Mouse (Mus musculus): ENCODE data around the gene Ice2. TPM values are rescaled to one million over a fixed set of nuclear protein-coding genes. Genes with fewer than 3 reads are reported as not detected.

Ice2 gene
- 17.0 TPM for polyA plus RNA-seq (2014; fragmentation: Illumina TruSeq; extraction: RNeasy Lipid Tissue Mini Kit (QIAGEN cat#74804); ENCODE audit: low read depth, low replicate concordance)

DNA sequence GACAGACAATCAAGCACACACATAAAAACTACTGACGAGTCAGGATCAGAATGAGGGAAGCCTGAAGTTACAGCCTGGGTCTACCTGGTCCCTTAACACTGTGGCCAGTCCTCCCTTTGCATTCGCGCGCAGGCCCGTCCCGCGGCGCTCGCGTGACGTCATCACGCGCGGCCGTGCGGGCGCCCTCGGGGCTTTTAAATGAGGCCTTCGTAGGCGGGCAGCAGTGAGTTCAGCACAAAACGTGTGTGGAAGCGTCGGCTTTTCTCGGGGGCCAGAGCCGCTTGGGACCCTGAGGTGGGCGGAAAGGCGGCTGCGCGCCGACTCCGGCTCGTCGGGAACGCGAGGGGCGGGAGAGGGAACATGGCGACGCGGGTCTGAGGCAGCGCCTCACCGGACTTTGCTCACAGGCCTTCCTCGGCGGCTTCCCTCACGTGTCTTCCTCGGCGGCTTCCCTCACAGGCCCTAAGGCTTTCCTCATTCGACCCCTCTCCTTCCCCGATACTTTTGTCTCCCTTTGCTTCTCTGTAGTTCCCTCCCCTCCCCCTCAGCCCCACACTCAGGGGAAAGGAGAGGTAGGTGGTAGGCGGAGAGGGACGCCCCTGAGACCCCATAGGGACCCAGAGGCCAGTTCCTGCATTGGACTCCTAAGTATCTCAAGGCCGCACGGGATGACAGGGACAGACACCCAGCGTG is at the start of gene Ice2:
Gene Ice2, plus strand, starts transcription at position 147 of the 693 bp plus-strand sequence.

GRCm38 (mm10) chr9:69453066-69453900 is 55.6 kb downstream of the Ice2 start, which contains the start of gene Anxa2:
TSS of gene Anxa2 (plus strand) at chr9:69453620.

Other genes starting within 250 kb of the Ice2 start
- gene Anxa2, start 55.7 kb downstream of the Ice2 start, polyA plus RNA-seq (2014; fragmentation: Illumina TruSeq; extraction: RNeasy Lipid Tissue Mini Kit (QIAGEN cat#74804); ENCODE audit: low read depth, low replicate concordance) = 4.3 TPM

Data from liver, adult 10 weeks (tissue).